8 mouse cellular contexts compared by ENCODE assay signal in the genomic region with DNA sequence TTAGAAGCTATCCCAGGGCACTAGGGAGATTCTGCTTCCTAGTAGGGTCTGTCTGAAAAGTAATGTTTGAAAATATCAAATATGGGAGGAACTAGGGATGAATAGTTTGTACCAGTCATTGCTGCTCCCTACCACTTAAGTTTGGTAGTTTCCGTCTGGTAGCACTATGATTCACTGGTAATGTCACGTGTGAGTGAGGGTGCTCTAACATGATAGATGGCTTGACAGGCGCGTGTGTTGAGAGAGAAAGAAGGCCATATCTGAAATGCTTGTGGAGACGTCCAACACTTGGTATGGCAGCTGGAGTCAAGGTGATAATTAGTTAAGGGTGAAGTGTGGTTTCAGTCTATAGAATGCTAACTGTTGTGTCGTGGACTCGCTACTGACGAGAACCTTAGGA. TPM values are rescaled to one million over a fixed set of nuclear protein-coding genes. Genes with fewer than 3 reads are reported as not detected.
A peak's percentile ranks its signal among the peaks of the same experiment; 100 is the strongest.
DNase-seq lines count a peak whose midpoint lies in the region; ATAC-seq lines count a peak whose summit lies in the region.

No protein-coding gene starts in this region.

- no peaks in the 10 kb centered on the region for H3K9me3 ChIP-seq in heart, embryonic 15.5 days (replicated peaks)
- H3K9me3 ChIP-seq in hindbrain, embryonic 16.5 days (ENCODE audit: control insufficient read depth, low read length) = no peaks in the 10 kb centered on the region
- H3K9me3 ChIP-seq in midbrain, embryonic 13.5 days = no peaks in the 10 kb centered on the region

- ATAC-seq in heart, embryonic 15.5 days (replicated peaks; ENCODE audit: insufficient number of reproducible peaks, insufficient read depth, low FRiP score, low read depth) = no peak
- no peak for ATAC-seq in hindbrain, embryonic 16.5 days
- ATAC-seq in midbrain, embryonic 13.5 days = no peak

- no peaks in the 10 kb centered on the region for H3K36me3 ChIP-seq in heart, embryonic 15.5 days
- no peaks in the 10 kb centered on the region for H3K36me3 ChIP-seq in hindbrain, embryonic 16.5 days (ENCODE audit: control insufficient read depth, insufficient read depth, low read length)
- no peaks in the 10 kb centered on the region; the same call in 1 of the 2 replicates for H3K36me3 ChIP-seq in midbrain, embryonic 13.5 days

- intact Hi-C loops in heart, postnatal 10 days (cut with DNase I) = no loop called here

- no peaks in the 10 kb centered on the region for H3K27me3 ChIP-seq in heart, embryonic 15.5 days
- no peaks in the 10 kb centered on the region for H3K27me3 ChIP-seq in hindbrain, embryonic 16.5 days (replicated peaks; ENCODE audit: control insufficient read depth, insufficient read depth, low read length)
- no peaks in the 10 kb centered on the region for H3K27me3 ChIP-seq in midbrain, embryonic 13.5 days

- H3K4me2 ChIP-seq in heart, embryonic 15.5 days = peak overlapping the region; percentile 75
- H3K4me2 ChIP-seq in hindbrain, embryonic 16.5 days (ENCODE audit: low read length) = peak overlapping the region; percentile 93
- H3K4me2 ChIP-seq in midbrain, embryonic 13.5 days (replicated peaks) = peak overlapping the region; percentile 88

- H3K27ac ChIP-seq in heart, embryonic 15.5 days = no peak overlapping the region
- no peak overlapping the region for H3K27ac ChIP-seq in hindbrain, embryonic 16.5 days (ENCODE audit: low read depth, low read length)
- H3K27ac ChIP-seq in midbrain, embryonic 13.5 days = no peak overlapping the region

- 49% methylated on average over 8 of the region's 8 CpGs for WGBS in heart, embryonic 15.5 days
- 83% methylated on average over 8 of the region's 8 CpGs for WGBS in hindbrain, embryonic 16.5 days
- WGBS in midbrain, embryonic 13.5 days = 84% methylated on average over 8 of the region's 8 CpGs

- DNase-seq in heart, postnatal 10 days = no peak
- peak; percentile 24 for DNase-seq in c-Kit-negative CD71-positive TER-119-positive erythroid progenitor cells, embryonic 14.5 days (ENCODE audit: low read depth, low spot score)
- DNase-seq in retina, postnatal 1 day = no peak
- no peak for DNase-seq in cerebellum, adult 9-10 months
- no peak for DNase-seq in cerebellum, postnatal 36 days

- peak overlapping the region; percentile 40; the same call in 1 of the 2 replicates for H3K9ac ChIP-seq in heart, embryonic 15.5 days
- no peak overlapping the region for H3K9ac ChIP-seq in hindbrain, embryonic 16.5 days (ENCODE audit: low read depth, low read length)
- H3K9ac ChIP-seq in midbrain, embryonic 13.5 days (replicated peaks) = peak overlapping the region; percentile 44; the same call in 1 of the 2 replicates

- H3K4me1 ChIP-seq in heart, embryonic 15.5 days (replicated peaks) = peaks cover 22% of the 10 kb centered on the region
- H3K4me1 ChIP-seq in hindbrain, embryonic 16.5 days (ENCODE audit: control insufficient read depth, insufficient read depth, low read depth, low read length) = peaks cover 25% of the 10 kb centered on the region
- peaks cover 40% of the 10 kb centered on the region for H3K4me1 ChIP-seq in midbrain, embryonic 13.5 days (replicated peaks)

- H3K4me3 ChIP-seq in heart, embryonic 15.5 days = peak overlapping the region; percentile 97
- H3K4me3 ChIP-seq in hindbrain, embryonic 16.5 days (ENCODE audit: low read length) = peak overlapping the region; percentile 3; the same call in 1 of the 2 replicates
- peak overlapping the region; percentile 83 for H3K4me3 ChIP-seq in midbrain, embryonic 13.5 days (replicated peaks)

RNA-seq across cellular contexts. Expression of a gene that starts 1.2 kb away (rescaled TPM):
- polyA plus RNA-seq in heart, embryonic 15.5 days (2015; fragmentation: Nextera tagmentation; extraction: Ambion mirVana) = 15.1 and 18.6 TPM in 2 replicates
- 10 to 100 TPM; 25.5 TPM for total RNA-seq in heart, postnatal 10 days (2021)
- polyA plus RNA-seq in hindbrain, embryonic 16.5 days (2015; fragmentation: Nextera tagmentation; extraction: Ambion mirVana) = 21.8 and 25.2 TPM in 2 replicates
- polyA plus RNA-seq in midbrain, embryonic 13.5 days (2015; fragmentation: Nextera tagmentation; extraction: Ambion mirVana) = 23.6 and 24.6 TPM in 2 replicates

Comparison
In these comparisons a context has a peak if more than half of its experiments do, and no peak if none do; other contexts are left out.
1. H3K4me3 ChIP-seq: peak in every context shown above with its lines; median percentile 97 in heart, embryonic 15.5 days; 83 in midbrain, embryonic 13.5 days; 3 in hindbrain, embryonic 16.5 days.